Mouse (Mus musculus) G1E-ER4 (cell line): ENCODE data around the gene Gm44596. TPM values are rescaled to one million over a fixed set of nuclear protein-coding genes. Genes with fewer than 3 reads are reported as not detected.

Experiments used
- GATA1 ChIP-seq: IDR thresholded peaks from one replicate; pipeline ENCODE4 v1.8.0; 2012; ENCODE audit warnings: low read length, inconsistent platforms
- polyA plus RNA-seq: library from polyadenylated mRNA; stranded (reverse); fragments of >175 nt; gene quantifications from 2 replicates; pipeline ENCODE4 v1.2.3, GENCODE M21; 2012

Gm44596 gene
- polyA plus RNA-seq, 1 experiment: not detected

GRCm38 (mm10) chr6:128411115-128411514 lies 35.8 kb downstream of the Gm44596 start:
- TF ChIP-seq GATA1: no peak

- no peak for TF ChIP-seq GATA1
These were observed 40.9 kb downstream of the Gm44596 start for GRCm38 (mm10) chr6:128416169-128416568.

- no peak for TF ChIP-seq GATA1
These were observed 42.8 kb downstream of the Gm44596 start for GRCm38 (mm10) chr6:128418076-128418475.

- TF ChIP-seq GATA1: no peak
These were observed 45.7 kb downstream of the Gm44596 start for GRCm38 (mm10) chr6:128421036-128421435.

- TF ChIP-seq GATA1: no peak
These were observed 46.2 kb downstream of the Gm44596 start for GRCm38 (mm10) chr6:128421480-128421879.

GRCm38 (mm10) chr6:128423496-128424268 lies 48.4 kb downstream of the Gm44596 start:
- no peak for TF ChIP-seq GATA1

GRCm38 (mm10) chr6:128424269-128425019 lies 49.1 kb downstream of the Gm44596 start, which contains the start of gene Itfg2:
Itfg2 (minus strand) TSS chr6:128424931.
- TF ChIP-seq GATA1: no peak

- no peak for TF ChIP-seq GATA1
These were observed 49.7 kb downstream of the Gm44596 start for GRCm38 (mm10) chr6:128425046-128425445.

GRCm38 (mm10) chr6:128427571-128427970 lies 52.3 kb downstream of the Gm44596 start:
- TF ChIP-seq GATA1: no peak

GRCm38 (mm10) chr6:128429300-128429699 lies 54.0 kb downstream of the Gm44596 start:
- TF ChIP-seq GATA1: no peak

- no peak for TF ChIP-seq GATA1
These were observed 54.5 kb downstream of the Gm44596 start for GRCm38 (mm10) chr6:128429826-128430225.

- no peak for TF ChIP-seq GATA1
These were observed 57.1 kb downstream of the Gm44596 start for GRCm38 (mm10) chr6:128432356-128432915.

- no peak for TF ChIP-seq GATA1
These were observed 58.3 kb downstream of the Gm44596 start for GRCm38 (mm10) chr6:128433566-128433965.

GRCm38 (mm10) chr6:128435474-128435873 lies 60.2 kb downstream of the Gm44596 start:
- no peak for TF ChIP-seq GATA1

GRCm38 (mm10) chr6:128436356-128437005 lies 61.2 kb downstream of the Gm44596 start:
- no peak for TF ChIP-seq GATA1

- no peak for TF ChIP-seq GATA1
These were observed 62.0 kb downstream of the Gm44596 start for GRCm38 (mm10) chr6:128437288-128437687.
